Mouse (Mus musculus): Measurements from ENCODE around the gene E030018B13Rik. TPM values are rescaled to one million over a fixed set of nuclear protein-coding genes. Genes with fewer than 3 reads are reported as not detected.

Gene E030018B13Rik
- polyA plus RNA-seq, 1 experiment from 2014 or later = not detected

DNA sequence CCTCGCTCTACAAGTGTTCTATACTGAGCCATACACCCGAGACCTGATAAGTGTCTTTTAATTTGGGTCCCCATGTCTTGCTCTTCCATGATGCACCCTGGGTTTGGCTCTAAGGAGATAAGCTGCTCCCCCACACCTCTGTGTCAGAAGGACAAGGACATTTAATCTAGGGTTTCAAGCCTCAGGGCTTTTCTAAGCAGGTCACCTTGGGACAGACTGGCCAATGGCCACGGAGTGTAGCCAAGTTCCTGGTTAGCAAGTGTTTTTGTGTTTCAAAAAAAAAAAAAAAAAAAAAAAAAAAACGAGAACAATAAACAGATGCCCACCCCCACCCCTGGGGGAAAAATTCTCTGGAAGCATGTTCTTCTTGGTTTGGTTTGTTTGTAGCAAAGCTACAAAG lies 12.4 kb downstream of the E030018B13Rik start:
- H3K9me3 ChIP-seq (replicated peaks) = no peaks in the 10 kb centered on the region
- no peak overlapping the region for H3K4me3 ChIP-seq (replicated peaks)
- peak overlapping the region; percentile 21; the same call in 1 of the 2 replicates for H3K9ac ChIP-seq
- 21% methylated on average over 4 of the region's 4 CpGs for WGBS (ENCODE audit: insufficient replicate concordance)
- H3K4me1 ChIP-seq (replicated peaks) = peaks cover 98% of the 10 kb centered on the region
- H3K27ac ChIP-seq (replicated peaks) = peak overlapping the region; percentile 69
- no peaks in the 10 kb centered on the region for H3K36me3 ChIP-seq (replicated peaks)
- H3K4me2 ChIP-seq = peak overlapping the region; percentile 33
- H3K27me3 ChIP-seq = no peaks in the 10 kb centered on the region
- peak; percentile 71 for ATAC-seq (ENCODE audit: insufficient read depth)

DNA sequence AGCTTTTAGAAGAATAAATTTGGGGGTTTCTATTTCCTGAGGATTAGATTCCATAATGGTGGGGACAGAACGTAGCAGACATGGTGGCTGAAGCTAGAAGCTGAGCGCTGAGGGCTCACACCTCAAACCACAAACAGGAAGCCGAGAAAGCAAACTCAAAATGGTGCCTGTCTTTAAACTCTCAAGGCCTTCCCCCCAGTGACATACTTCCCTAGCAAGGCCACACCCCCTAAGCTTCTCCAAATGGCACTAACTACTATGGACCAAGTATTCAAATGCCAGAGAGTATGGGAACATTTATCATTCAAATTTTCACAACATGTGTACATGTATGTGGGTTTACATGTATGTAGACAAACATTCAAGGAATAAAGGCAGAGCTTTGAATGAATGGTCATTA lies 13.5 kb downstream of the E030018B13Rik start:
- Histone ChIP-seq H3K4me2 (peak overlapping the region; percentile 33; the same call in 1 of the 2 replicates), H3K9me3 (replicated peaks) (no peaks in the 10 kb centered on the region), H3K36me3 (replicated peaks) (no peaks in the 10 kb centered on the region), H3K9ac (no peak overlapping the region), H3K27ac (replicated peaks) (peak overlapping the region; percentile 69), H3K4me1 (replicated peaks) (peaks cover 98% of the 10 kb centered on the region), H3K4me3 (replicated peaks) (no peak overlapping the region), H3K27me3 (no peaks in the 10 kb centered on the region)
- WGBS (ENCODE audit: insufficient replicate concordance) = 14% methylated on average over 3 of the region's 3 CpGs
- ATAC-seq (ENCODE audit: insufficient read depth) = no peak

DNA sequence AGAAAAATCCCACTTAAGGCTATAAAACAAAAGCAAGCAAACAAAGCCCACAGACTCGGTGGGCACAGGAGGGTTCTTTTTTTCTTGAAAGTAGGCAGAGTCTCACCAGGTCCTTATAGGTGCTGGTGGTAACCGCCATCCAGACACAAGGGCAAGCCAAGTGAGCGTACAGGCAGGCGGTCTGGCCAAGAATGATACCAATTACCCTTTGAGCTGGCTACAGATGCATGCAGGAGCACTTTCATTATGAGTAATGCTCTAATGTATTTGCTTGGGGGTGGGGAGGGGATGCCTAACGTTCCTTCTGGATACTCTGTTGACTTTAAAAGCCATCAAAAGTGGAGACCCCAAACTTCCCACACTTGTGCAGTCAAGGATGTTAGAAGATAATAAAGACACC lies 14.1 kb downstream of the E030018B13Rik start:
- Histone ChIP-seq H3K4me3 (replicated peaks) (no peak overlapping the region), H3K4me1 (replicated peaks) (peaks cover 98% of the 10 kb centered on the region), H3K4me2 (no peak overlapping the region), H3K9ac (no peak overlapping the region), H3K27me3 (no peaks in the 10 kb centered on the region), H3K27ac (replicated peaks) (0 out of 2 replicates have a peak overlapping the region, but pooled peaks have one; percentile 69), H3K36me3 (replicated peaks) (no peaks in the 10 kb centered on the region), H3K9me3 (replicated peaks) (no peaks in the 10 kb centered on the region)
- ATAC-seq (ENCODE audit: insufficient read depth) = no peak
- WGBS (ENCODE audit: insufficient replicate concordance) = 77% methylated on average over 5 of the region's 5 CpGs

DNA sequence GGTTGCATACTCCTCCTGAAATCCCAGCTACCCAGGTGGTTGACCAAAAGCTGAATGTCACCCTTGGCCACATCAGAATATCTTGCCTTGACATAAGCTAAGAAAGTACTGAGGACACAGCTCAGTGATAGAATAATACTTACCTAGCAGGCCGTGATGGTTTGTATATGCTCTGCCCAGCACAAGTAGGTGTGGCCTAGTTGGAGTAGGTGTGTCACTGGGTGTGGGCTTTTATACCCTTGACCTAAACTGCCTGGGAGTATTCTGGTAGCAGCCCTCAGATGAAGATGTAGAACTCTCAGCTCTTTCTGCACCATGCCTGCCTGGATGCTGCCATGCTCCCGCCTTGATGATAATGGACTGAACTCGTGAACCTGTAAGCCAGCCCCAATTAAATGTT lies 15.8 kb downstream of the E030018B13Rik start:
- Histone ChIP-seq H3K4me1 (replicated peaks) (peaks cover 97% of the 10 kb centered on the region), H3K36me3 (replicated peaks) (no peaks in the 10 kb centered on the region), H3K9ac (no peak overlapping the region), H3K4me2 (peak overlapping the region; percentile 100), H3K4me3 (replicated peaks) (no peak overlapping the region), H3K9me3 (replicated peaks) (no peaks in the 10 kb centered on the region), H3K27me3 (no peaks in the 10 kb centered on the region), H3K27ac (replicated peaks) (peak overlapping the region; percentile 48; the same call in 1 of the 2 replicates)
- no peak for ATAC-seq (ENCODE audit: insufficient read depth)
- WGBS (ENCODE audit: insufficient replicate concordance) = 45% methylated on average over 3 of the region's 3 CpGs

DNA sequence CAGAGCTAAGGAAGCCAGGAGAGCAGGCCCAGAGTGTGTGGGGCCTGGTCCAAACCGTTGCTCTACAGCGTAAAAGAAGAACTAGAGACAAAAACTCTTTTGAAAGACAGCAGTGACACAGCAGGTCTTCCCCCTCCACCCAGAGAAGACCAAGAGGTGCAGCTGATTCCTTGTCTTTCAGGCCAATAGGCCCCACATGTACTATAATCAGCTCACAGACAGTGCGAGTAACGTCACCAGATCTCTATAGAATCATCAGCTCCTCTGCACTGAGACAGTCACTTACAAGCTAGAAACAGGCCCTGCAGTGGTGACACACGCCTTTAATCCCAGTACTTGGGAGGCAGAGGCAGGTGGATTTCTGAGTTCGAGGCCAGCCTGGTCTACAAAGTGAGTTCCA lies 17.2 kb downstream of the E030018B13Rik start:
- no peaks in the 10 kb centered on the region for H3K27me3 ChIP-seq
- H3K4me2 ChIP-seq = peak overlapping the region; percentile 100
- H3K9me3 ChIP-seq (replicated peaks) = no peaks in the 10 kb centered on the region
- no peaks in the 10 kb centered on the region for H3K36me3 ChIP-seq (replicated peaks)
- H3K27ac ChIP-seq (replicated peaks) = peak overlapping the region; percentile 95
- no peak for ATAC-seq (ENCODE audit: insufficient read depth)
- H3K4me1 ChIP-seq (replicated peaks) = peaks cover 97% of the 10 kb centered on the region
- peak overlapping the region; percentile 91; the same call in 1 of the 2 replicates for H3K4me3 ChIP-seq (replicated peaks)
- WGBS (ENCODE audit: insufficient replicate concordance) = 31% methylated on average over 6 of the region's 6 CpGs
- H3K9ac ChIP-seq = 0 out of 2 replicates have a peak overlapping the region, but pooled peaks have one; percentile 22

DNA sequence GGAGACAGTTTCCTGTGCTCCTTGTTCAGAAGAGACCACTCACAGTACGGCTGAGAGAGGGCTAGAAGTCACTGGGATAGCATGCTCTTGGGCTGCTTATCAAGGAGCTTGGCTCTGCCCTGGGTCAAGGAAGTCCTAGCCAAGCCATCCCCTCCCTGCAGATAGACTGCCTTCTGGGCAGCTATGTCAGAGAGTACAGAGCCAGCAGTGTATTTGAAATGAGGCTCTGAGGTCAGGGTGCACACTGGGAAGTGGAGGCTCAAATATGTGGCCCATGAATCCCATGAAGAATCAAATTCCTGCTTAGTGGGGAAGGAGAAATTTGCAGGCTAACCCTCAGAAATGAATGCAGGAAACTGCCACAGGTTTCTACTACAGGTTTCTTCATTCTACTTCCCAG lies 17.9 kb downstream of the E030018B13Rik start:
- Histone ChIP-seq H3K9ac (peak overlapping the region; percentile 9; the same call in 1 of the 2 replicates), H3K36me3 (replicated peaks) (no peaks in the 10 kb centered on the region), H3K27me3 (no peaks in the 10 kb centered on the region), H3K9me3 (replicated peaks) (no peaks in the 10 kb centered on the region), H3K4me2 (peak overlapping the region; percentile 100), H3K4me1 (replicated peaks) (peaks cover 95% of the 10 kb centered on the region), H3K4me3 (replicated peaks) (peak overlapping the region; percentile 91), H3K27ac (replicated peaks) (peak overlapping the region; percentile 95)
- ATAC-seq (ENCODE audit: insufficient read depth) = no peak
- 32% methylated on average over 1 of the region's 1 CpGs for WGBS (ENCODE audit: insufficient replicate concordance)

DNA sequence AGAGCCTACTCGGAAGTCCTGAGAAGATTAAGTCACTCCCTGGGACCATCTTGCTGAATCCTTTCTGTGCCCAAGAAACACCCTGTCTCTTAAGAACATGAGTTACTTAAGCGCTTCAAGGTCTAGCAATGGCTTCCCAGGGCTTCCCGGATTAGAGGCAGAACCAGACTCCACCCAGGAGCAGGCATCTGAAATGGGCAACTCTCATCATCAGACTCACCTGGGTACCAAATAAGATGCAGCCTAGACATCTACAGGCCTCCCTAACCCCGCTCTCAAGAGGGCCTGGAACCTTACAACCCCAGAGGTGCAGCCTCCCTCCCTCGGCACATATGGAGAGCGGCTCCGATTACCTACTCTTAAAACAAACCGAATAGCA lies 19.1 kb downstream of the E030018B13Rik start:
- H3K9ac ChIP-seq = peak overlapping the region; percentile 97
- peak overlapping the region; percentile 95 for H3K27ac ChIP-seq (replicated peaks)
- WGBS (ENCODE audit: insufficient replicate concordance) = 34% methylated on average over 8 of the region's 8 CpGs
- no peaks in the 10 kb centered on the region for H3K36me3 ChIP-seq (replicated peaks)
- peaks cover 95% of the 10 kb centered on the region for H3K4me1 ChIP-seq (replicated peaks)
- no peaks in the 10 kb centered on the region for H3K27me3 ChIP-seq
- H3K9me3 ChIP-seq (replicated peaks) = no peaks in the 10 kb centered on the region
- no peak for ATAC-seq (ENCODE audit: insufficient read depth)
- peak overlapping the region; percentile 91 for H3K4me3 ChIP-seq (replicated peaks)
- peak overlapping the region; percentile 100 for H3K4me2 ChIP-seq

DNA sequence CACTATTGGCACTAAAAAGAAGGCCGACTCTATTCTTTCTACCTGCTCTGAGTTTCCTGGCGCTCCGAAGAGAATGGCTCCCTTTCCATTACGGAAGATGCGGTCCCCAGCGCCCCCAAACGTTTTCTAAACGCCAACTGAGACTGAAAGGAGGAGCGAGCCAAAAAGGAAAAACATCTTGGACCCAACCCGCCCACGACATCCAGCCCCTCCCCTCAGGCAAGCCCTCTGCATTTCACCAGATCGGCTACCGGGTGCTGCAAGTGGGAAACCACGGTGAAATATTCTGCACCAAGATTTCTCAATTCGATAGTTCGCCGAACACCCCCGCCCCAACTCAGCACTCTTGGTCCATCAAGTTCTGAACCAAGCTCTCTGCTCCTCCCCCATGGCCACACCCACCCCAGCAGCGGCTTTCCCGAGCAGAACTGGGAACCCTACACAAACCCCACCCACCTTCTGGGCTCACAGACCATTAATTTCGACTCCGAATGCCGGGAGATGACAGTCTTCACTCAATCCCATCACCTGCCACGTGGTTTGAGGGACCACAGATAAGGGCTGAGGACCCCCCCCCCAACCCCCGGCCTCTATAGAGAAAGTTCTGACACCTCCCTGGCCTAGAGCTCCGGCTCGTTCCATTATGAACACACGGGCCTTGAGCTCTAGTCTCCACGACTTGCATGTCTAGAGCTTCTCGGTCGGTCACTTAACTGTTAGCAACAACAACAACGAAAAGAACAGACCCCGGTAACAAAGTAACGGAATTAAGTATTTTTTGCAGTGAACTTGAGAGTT lies 19.7 kb downstream of the E030018B13Rik start:
- peak overlapping the region; percentile 91 for H3K4me3 ChIP-seq (replicated peaks)
- no peaks in the 10 kb centered on the region for H3K9me3 ChIP-seq (replicated peaks)
- peaks cover 95% of the 10 kb centered on the region for H3K4me1 ChIP-seq (replicated peaks)
- 2% methylated on average over 34 of the region's 34 CpGs for WGBS (ENCODE audit: insufficient replicate concordance)
- peak overlapping the region; percentile 97 for H3K9ac ChIP-seq
- no peak for ATAC-seq (ENCODE audit: insufficient read depth)
- no peaks in the 10 kb centered on the region for H3K27me3 ChIP-seq
- H3K36me3 ChIP-seq (replicated peaks) = no peaks in the 10 kb centered on the region
- peak overlapping the region; percentile 95 for H3K27ac ChIP-seq (replicated peaks)
- H3K4me2 ChIP-seq = peak overlapping the region; percentile 100

DNA sequence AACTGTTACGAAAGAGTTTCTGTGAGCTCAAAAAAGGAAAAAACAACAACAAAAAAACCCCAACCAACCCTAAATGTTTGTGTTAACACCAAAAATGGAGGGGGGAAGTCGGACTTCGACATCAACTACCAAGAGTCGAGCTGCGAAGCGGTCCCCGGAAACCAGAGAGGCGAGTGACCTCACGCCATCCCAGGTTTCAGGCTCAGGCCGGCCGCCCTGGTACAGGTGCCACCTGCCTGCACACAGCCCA lies 20.3 kb downstream of the E030018B13Rik start:
- Histone ChIP-seq H3K4me1 (replicated peaks) (peaks cover 95% of the 10 kb centered on the region), H3K27me3 (no peaks in the 10 kb centered on the region), H3K27ac (replicated peaks) (peak overlapping the region; percentile 95), H3K9ac (peak overlapping the region; percentile 97), H3K9me3 (replicated peaks) (no peaks in the 10 kb centered on the region), H3K4me2 (peak overlapping the region; percentile 100), H3K4me3 (replicated peaks) (peak overlapping the region; percentile 91), H3K36me3 (replicated peaks) (no peaks in the 10 kb centered on the region)
- ATAC-seq (ENCODE audit: insufficient read depth) = no peak
- WGBS (ENCODE audit: insufficient replicate concordance) = under 1% methylated on average over 11 of the region's 11 CpGs

DNA sequence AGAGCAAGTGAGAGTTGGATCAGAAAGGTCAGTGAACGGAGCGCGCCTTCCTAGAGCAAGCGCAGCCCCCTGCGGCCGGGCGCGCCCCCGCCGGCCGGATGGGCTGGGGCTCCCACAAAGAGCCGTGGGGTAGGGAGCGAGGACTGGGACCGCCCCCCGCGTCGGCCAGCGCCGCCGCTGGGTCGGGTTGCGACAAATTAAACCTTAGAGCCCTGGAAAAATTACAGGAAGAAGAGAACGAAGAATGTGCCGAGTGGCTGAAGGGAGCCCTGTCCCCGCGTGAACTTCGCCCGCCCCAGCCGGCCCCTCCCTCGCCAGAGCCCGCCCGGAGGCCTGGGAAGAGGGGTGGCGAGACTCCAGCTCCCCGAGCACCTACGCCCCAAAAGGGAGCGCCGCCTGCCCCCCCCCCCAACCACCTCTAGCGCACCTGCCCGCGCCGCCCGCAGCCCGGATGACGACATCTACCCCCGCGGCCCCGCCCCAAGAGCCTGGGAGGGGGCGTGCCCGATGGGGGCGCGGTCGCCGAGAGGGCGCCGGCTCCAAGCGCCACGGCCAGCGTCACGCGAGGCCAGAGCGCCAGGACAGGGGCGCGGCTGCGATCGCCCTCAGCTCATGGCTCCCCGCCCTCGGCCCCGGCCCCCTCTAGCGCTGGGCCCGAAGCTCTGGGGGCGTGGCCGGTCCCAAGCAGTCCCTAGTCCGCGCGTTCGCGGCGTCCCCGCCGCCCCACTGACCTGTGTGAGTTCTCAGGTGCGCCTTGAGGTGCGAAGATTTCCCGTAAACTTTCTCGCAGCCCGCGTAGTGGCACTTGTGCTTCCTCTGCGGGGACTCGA lies 20.8 kb downstream of the E030018B13Rik start:
- peak overlapping the region; percentile 100 for H3K4me2 ChIP-seq
- H3K4me3 ChIP-seq (replicated peaks) = peak overlapping the region; percentile 91
- H3K9me3 ChIP-seq (replicated peaks) = no peaks in the 10 kb centered on the region
- H3K27me3 ChIP-seq = no peaks in the 10 kb centered on the region
- no peaks in the 10 kb centered on the region for H3K36me3 ChIP-seq (replicated peaks)
- peaks cover 90% of the 10 kb centered on the region for H3K4me1 ChIP-seq (replicated peaks)
- ATAC-seq (ENCODE audit: insufficient read depth) = peak; percentile 16
- under 1% methylated on average over 85 of the region's 88 CpGs for WGBS (ENCODE audit: insufficient replicate concordance)
- H3K9ac ChIP-seq = peak overlapping the region; percentile 97
- H3K27ac ChIP-seq (replicated peaks) = peak overlapping the region; percentile 95

Measured in liver, embryonic 15.5 days (tissue).